Mouse (Mus musculus) myocyte (in vitro differentiated cells): ENCODE data around the gene Srarp. TPM values are rescaled to one million over a fixed set of nuclear protein-coding genes. Genes with fewer than 3 reads are reported as not detected.
A peak's percentile ranks its signal among the peaks of the same experiment; 100 is the strongest.

Experiments
- H3K27me3 ChIP-seq: one replicate; pipeline ENCODE4 v1.6.1; 2011; ENCODE audit not compliant: control insufficient read depth, insufficient read depth, insufficient read length
- H3K36me3 ChIP-seq: one replicate; pipeline ENCODE4 v1.6.1; 2011; ENCODE audit not compliant: control insufficient read depth, insufficient read depth
- H3K4me2 ChIP-seq: one replicate; pipeline ENCODE4 v1.6.1; 2011; ENCODE audit warnings: low read depth, control low read depth
- H3K4me3 ChIP-seq: one replicate; pipeline ENCODE4 v1.5.1; 2011; ENCODE audit warnings: mild to moderate bottlenecking, control low read depth, moderate library complexity
- H3K79me2 ChIP-seq: one replicate; pipeline ENCODE4 v1.6.1; 2011; ENCODE audit not compliant: control insufficient read depth, insufficient read depth
- H3ac ChIP-seq: one replicate; pipeline ENCODE4 v1.6.1; 2011; ENCODE audit not compliant: control insufficient read depth, insufficient read length
- CEBPB ChIP-seq: IDR thresholded peaks from 2 replicates; pipeline ENCODE4 v1.6.1; 2011; ENCODE audit warnings: mild to moderate bottlenecking, moderate library complexity; ENCODE audit not compliant: poor library complexity, insufficient read depth, severe bottlenecking
- E2F4 ChIP-seq: IDR thresholded peaks from one replicate; pipeline ENCODE4 v1.6.1; 2011; ENCODE audit warnings: mild to moderate bottlenecking, control low read depth, moderate library complexity; ENCODE audit not compliant: insufficient read depth
- MAX ChIP-seq: IDR thresholded peaks from one replicate; pipeline ENCODE4 v1.6.1; 2011; ENCODE audit warnings: low read depth, mild to moderate bottlenecking, control low read depth
- MYOD1 ChIP-seq, 3 experiments: IDR thresholded peaks; one replicate each; pipeline ENCODE4 v1.6.1; 2011; ENCODE audit warnings: control low read depth in 2 of 3, low read depth in 2 of 3, mild to moderate bottlenecking in 2 of 3, moderate library complexity in 1 of 3; ENCODE audit not compliant: insufficient read length in 2 of 3, control insufficient read depth in 1 of 3
- MYOG ChIP-seq, 3 experiments: IDR thresholded peaks; one replicate each; pipeline ENCODE4 v1.6.1; 2011; ENCODE audit warnings: control low read depth in 2 of 3, low read depth in 2 of 3, mild to moderate bottlenecking in 2 of 3; ENCODE audit not compliant: insufficient read length in 2 of 3, control insufficient read depth in 1 of 3, insufficient read depth in 1 of 3
- POLR2A ChIP-seq: IDR thresholded peaks from one replicate; pipeline ENCODE4 v1.6.1; 2011; ENCODE audit warnings: low read depth, mild to moderate bottlenecking, control low read depth, moderate library complexity; ENCODE audit not compliant: insufficient read length
- POLR2AphosphoS2 ChIP-seq: IDR thresholded peaks from one replicate; pipeline ENCODE4 v1.6.1; 2011; ENCODE audit warnings: low read depth, control low read depth; ENCODE audit not compliant: insufficient read length
- REST ChIP-seq: IDR thresholded peaks from one replicate; pipeline ENCODE4 v1.6.1; 2011; ENCODE audit warnings: mild to moderate bottlenecking, control low read depth, moderate library complexity; ENCODE audit not compliant: insufficient read depth, insufficient read length
- SRF ChIP-seq: IDR thresholded peaks from one replicate; pipeline ENCODE4 v1.6.1; 2011; ENCODE audit warnings: low read depth; ENCODE audit not compliant: control insufficient read depth, insufficient read length
- TCF12 ChIP-seq: IDR thresholded peaks from one replicate; pipeline ENCODE4 v1.6.1; 2011; ENCODE audit warnings: mild to moderate bottlenecking, control low read depth; ENCODE audit not compliant: poor library complexity, insufficient read depth, severe bottlenecking
- TCF3 ChIP-seq: IDR thresholded peaks from one replicate; pipeline ENCODE4 v1.6.1; 2011; ENCODE audit warnings: low read depth, control low read depth; ENCODE audit not compliant: insufficient read length
- USF1 ChIP-seq: IDR thresholded peaks from one replicate; pipeline ENCODE4 v1.6.1; 2011; ENCODE audit warnings: low read depth, mild to moderate bottlenecking, control low read depth, moderate library complexity
- polyA plus RNA-seq: library from polyadenylated mRNA; unstranded; fragments of >200 nt; fragmentation: generic; extraction: Trizol; gene quantifications from one replicate; pipeline ENCODE4 v1.2.1, GENCODE M21; 2012; ENCODE audit warnings: missing spikeins

Gene Srarp
- polyA plus RNA-seq, 1 experiment, result not detected

DNA sequence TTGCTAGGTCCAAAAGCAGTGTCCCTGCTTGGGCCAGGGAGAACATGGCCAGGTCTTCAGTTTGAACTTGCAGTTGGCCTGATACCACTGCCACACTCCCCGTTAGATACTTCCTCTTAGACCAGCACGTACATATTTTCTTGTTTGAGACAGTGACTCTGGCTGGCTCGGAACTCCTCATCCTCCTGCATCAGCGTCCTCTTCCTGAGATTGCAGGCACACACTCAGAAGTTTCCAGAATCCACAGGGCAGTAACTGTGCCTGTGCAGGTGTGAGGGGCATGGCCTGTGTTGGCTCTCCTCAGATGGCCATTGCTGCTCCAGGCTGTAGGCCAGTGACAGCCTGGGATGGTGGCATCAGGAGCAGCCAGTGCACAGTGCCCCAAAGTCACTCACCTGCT lies 24.6 kb upstream of the Srarp start:
- Histone ChIP-seq H3ac (no peak overlapping the region), H3K4me3 (no peak overlapping the region), H3K36me3 (peaks cover 6% of the 10 kb centered on the region), H3K4me2 (no peak overlapping the region), H3K27me3 (no peaks in the 10 kb centered on the region), H3K79me2 (peaks cover 19% of the 10 kb centered on the region)
- TF ChIP-seq CEBPB, result no peak
- TF ChIP-seq MAX, result no peak
- no peak for TF ChIP-seq E2F4
- TF ChIP-seq POLR2A, result no peak
- no peak for TF ChIP-seq MYOG (IDR thresholded peaks at IDR 0.05; ENCODE audit: control insufficient read depth in 1 of 3, insufficient read depth in 1 of 3, insufficient read length in 2 of 3, low read depth in 2 of 3)
- no peak for TF ChIP-seq POLR2AphosphoS2
- no peak for TF ChIP-seq MYOD1 (IDR thresholded peaks at IDR 0.05; ENCODE audit: control insufficient read depth in 1 of 3, insufficient read length in 2 of 3, low read depth in 2 of 3)
- TF ChIP-seq TCF3, result no peak
- no peak for TF ChIP-seq SRF
- no peak for TF ChIP-seq USF1
- TF ChIP-seq TCF12, result no peak
- no peak for TF ChIP-seq REST

DNA sequence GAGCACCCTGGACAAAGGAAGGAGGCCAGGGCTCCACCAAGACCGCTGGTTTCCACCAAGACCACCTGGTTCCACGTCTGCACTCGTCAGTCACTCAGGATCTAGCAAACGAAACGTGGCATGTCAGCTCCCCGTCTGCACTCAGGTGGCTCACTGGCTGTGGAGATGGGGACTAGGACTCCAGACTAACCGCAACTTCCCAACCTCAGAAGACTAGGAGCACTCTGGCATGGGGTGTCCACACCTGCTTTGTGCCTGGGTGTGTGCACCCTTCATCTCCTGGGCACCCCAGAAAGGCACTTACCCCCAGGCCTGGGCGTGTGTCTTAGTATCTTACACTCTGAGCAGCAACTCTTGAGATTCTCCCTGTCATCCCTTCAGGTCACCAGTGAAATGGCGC lies 23.9 kb upstream of the Srarp start:
- H3K79me2 ChIP-seq, result peaks cover 26% of the 10 kb centered on the region
- no peak overlapping the region for H3K4me2 ChIP-seq
- H3K36me3 ChIP-seq, result peaks cover 6% of the 10 kb centered on the region
- H3ac ChIP-seq, result no peak overlapping the region
- TF ChIP-seq CEBPB, result no peak
- TF ChIP-seq POLR2A, result no peak
- TF ChIP-seq SRF, result no peak
- TF ChIP-seq E2F4, result no peak
- no peak for TF ChIP-seq MYOD1 (IDR thresholded peaks at IDR 0.05; ENCODE audit: control insufficient read depth in 1 of 3, insufficient read length in 2 of 3, low read depth in 2 of 3)
- TF ChIP-seq MYOG (IDR thresholded peaks at IDR 0.05; ENCODE audit: control insufficient read depth in 1 of 3, insufficient read depth in 1 of 3, insufficient read length in 2 of 3, low read depth in 2 of 3), result no peak
- no peak for TF ChIP-seq TCF12
- TF ChIP-seq REST, result no peak
- no peak for TF ChIP-seq MAX
- no peak for TF ChIP-seq TCF3
- TF ChIP-seq POLR2AphosphoS2, result no peak
- TF ChIP-seq USF1, result no peak
- H3K27me3 ChIP-seq, result no peaks in the 10 kb centered on the region
- H3K4me3 ChIP-seq, result no peak overlapping the region

GRCm38 (mm10) chr4:141458888-141459287 lies 23.0 kb upstream of the Srarp start:
- TF ChIP-seq REST (no peak), MAX (no peak), E2F4 (no peak), POLR2AphosphoS2 (no peak), SRF (no peak), MYOD1 (IDR thresholded peaks at IDR 0.05; ENCODE audit: control insufficient read depth in 1 of 3, insufficient read length in 2 of 3, low read depth in 2 of 3) (no peak), POLR2A (no peak), MYOG (IDR thresholded peaks at IDR 0.05; ENCODE audit: control insufficient read depth in 1 of 3, insufficient read depth in 1 of 3, insufficient read length in 2 of 3, low read depth in 2 of 3) (no peak), CEBPB (no peak), TCF12 (no peak), USF1 (no peak), TCF3 (no peak)
- Histone ChIP-seq H3ac (no peak overlapping the region), H3K36me3 (peaks cover 6% of the 10 kb centered on the region), H3K4me2 (no peak overlapping the region), H3K79me2 (peaks cover 29% of the 10 kb centered on the region), H3K4me3 (no peak overlapping the region), H3K27me3 (no peaks in the 10 kb centered on the region)

GRCm38 (mm10) chr4:141458236-141458635 lies 22.3 kb upstream of the Srarp start:
- H3K4me3 ChIP-seq, result no peak overlapping the region
- H3K79me2 ChIP-seq, result peaks cover 29% of the 10 kb centered on the region
- no peaks in the 10 kb centered on the region for H3K27me3 ChIP-seq
- no peak overlapping the region for H3K4me2 ChIP-seq
- H3K36me3 ChIP-seq, result peaks cover 6% of the 10 kb centered on the region
- TF ChIP-seq MYOD1 (IDR thresholded peaks at IDR 0.05; ENCODE audit: control insufficient read depth in 1 of 3, insufficient read length in 2 of 3, low read depth in 2 of 3), result peak in 2 of 3 experiments; percentile 2 to 29
- TF ChIP-seq POLR2AphosphoS2, result no peak
- H3ac ChIP-seq, result no peak overlapping the region

DNA sequence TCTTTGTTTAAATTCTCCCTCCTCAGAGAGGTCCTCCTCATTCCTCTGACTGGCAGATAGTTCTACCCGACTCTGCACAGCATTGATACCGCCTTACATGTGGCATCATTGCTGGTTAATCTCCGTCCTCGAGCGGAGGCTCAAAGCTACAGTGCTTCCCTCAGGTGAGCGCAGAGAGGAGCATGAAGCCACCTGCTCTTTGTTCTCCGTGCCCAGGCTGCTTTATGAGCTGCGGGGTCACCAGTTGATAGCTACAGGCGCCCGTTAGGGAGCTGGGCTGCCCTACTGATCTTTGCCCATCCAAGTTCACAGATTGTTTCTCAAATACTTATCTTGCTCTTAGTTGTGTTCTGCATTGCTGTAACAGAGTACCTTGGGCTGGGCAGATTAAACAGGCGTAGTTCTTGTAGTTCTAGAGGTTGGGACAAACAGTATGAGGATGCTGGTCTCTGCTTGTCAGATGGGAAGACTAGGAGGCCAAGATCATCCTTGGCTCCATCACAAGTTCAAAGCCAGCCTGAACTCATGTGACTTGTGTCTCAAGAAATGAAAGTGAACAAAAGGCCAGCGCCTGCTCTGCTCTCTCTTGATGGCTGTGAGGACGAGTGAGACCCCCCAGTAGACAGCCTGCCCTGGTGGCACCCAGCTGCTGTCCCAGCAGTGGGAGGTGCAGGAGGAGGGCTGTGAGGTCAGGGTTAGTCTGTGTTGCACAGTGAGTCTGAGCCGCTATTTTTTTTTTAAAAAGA lies 20.5 kb upstream of the Srarp start:
- Histone ChIP-seq H3K36me3 (peaks cover 8% of the 10 kb centered on the region), H3ac (no peak overlapping the region), H3K79me2 (peaks cover 44% of the 10 kb centered on the region), H3K4me2 (no peak overlapping the region), H3K4me3 (no peak overlapping the region), H3K27me3 (no peaks in the 10 kb centered on the region)
- no peak for TF ChIP-seq E2F4
- no peak for TF ChIP-seq TCF12
- no peak for TF ChIP-seq CEBPB
- TF ChIP-seq SRF, result no peak
- TF ChIP-seq MAX, result no peak
- no peak for TF ChIP-seq POLR2AphosphoS2
- no peak for TF ChIP-seq MYOD1 (IDR thresholded peaks at IDR 0.05; ENCODE audit: control insufficient read depth in 1 of 3, insufficient read length in 2 of 3, low read depth in 2 of 3)
- TF ChIP-seq USF1, result no peak
- TF ChIP-seq POLR2A, result no peak
- no peak for TF ChIP-seq REST
- no peak for TF ChIP-seq MYOG (IDR thresholded peaks at IDR 0.05; ENCODE audit: control insufficient read depth in 1 of 3, insufficient read depth in 1 of 3, insufficient read length in 2 of 3, low read depth in 2 of 3)
- no peak for TF ChIP-seq TCF3
